Mouse (Mus musculus) ES-Bruce4 (cell line): ENCODE measurements around the gene Ltv1.

Experiments
- CTCF ChIP-seq: IDR thresholded peaks from one replicate; pipeline ENCODE4 v1.8.1; 2011; ENCODE audit warnings: low read depth, low read length
- EP300 ChIP-seq: IDR thresholded peaks from 2 replicates; pipeline ENCODE4 v1.6.1; 2011; ENCODE audit warnings: low read depth, low read length; ENCODE audit not compliant: insufficient read depth
- POLR2A ChIP-seq: IDR thresholded peaks from one replicate; pipeline ENCODE4 v1.8.1; 2011; ENCODE audit warnings: low read length; ENCODE audit not compliant: insufficient read depth

- TF ChIP-seq CTCF (no peak), POLR2A (no peak), EP300 (no peak)
These were observed 41.6 kb downstream of the Ltv1 start for GRCm38 (mm10) chr10:13151353-13151752.
